Mouse (Mus musculus): ENCODE results near the gene Ugt2b34. TPM values are rescaled to one million over a fixed set of nuclear protein-coding genes. Genes with fewer than 3 reads are reported as not detected.

The Ugt2b34 gene
- not detected for total RNA-seq (2023)

DNA sequence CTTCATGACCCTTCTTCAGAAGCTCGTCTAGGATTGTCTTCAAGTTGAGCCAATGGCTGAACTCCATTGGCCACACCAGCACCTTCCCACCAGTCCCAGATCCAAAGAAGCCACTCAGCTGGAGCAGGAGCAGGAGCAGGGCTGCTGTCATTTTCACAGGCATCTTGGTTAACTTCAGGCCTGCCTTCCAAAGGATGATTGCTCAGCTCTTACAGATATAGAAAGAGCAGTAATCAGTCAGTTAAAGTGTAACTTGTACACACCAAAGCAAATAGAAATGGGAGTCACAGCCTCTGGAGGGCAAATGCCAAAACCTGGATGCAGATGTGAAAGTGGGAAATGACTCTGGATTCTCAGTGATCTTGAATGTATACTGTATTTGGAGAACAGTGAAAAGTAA lies at the start of gene Ugt2b34:
Gene Ugt2b34, minus strand, starts transcription at position 180 of the 400 bp plus-strand sequence.

DNA sequence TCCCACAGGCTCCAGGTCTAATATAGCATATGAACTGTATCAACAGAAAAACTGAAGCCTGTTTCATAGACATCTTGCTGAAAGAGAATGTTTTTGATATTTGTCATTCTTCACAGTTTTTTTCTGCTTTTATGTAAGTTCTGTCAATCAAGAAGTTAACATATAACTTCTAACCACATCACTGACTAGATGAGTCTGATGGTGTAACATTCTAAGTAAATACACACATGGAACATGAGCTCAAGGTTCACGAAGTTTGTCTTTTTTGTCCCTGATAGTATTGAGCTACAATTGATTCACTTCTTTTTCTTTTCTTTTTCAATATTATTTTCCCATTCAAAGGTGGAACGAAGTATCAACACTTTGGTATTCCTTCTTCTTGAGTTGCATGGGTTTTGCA lies 19.7 kb upstream of the Ugt2b34 start, which contains the start of gene Ugt2b1:
Gene Ugt2b1, minus strand, starts transcription at position 105 of the 400 bp plus-strand sequence.

Other genes with a start within 250 kb of the Ugt2b34 start
- gene Tmprss11b, start 230.6 kb downstream of the Ugt2b34 start, total RNA-seq (2023): not detected
- not detected for gene Tmprss11e, start 161.1 kb downstream of the Ugt2b34 start, total RNA-seq (2023)
- 100 to 1,000 TPM; 104 to 110 TPM for gene Ythdc1, start 102.7 kb downstream of the Ugt2b34 start, total RNA-seq (2023)
- gene Ugt2b1, start 19.6 kb upstream of the Ugt2b34 start, total RNA-seq (2023): not detected
- not detected for gene Ugt2b35, start 93.9 kb upstream of the Ugt2b34 start, total RNA-seq (2023)
- not detected for gene Ugt2b36, start 185.6 kb upstream of the Ugt2b34 start, total RNA-seq (2023)
- not detected for gene Ugt2b5, start 233.4 kb upstream of the Ugt2b34 start, total RNA-seq (2023)